Mouse (Mus musculus) spleen, postnatal 10 days (tissue): ENCODE measurements around the gene Tsga10.
"Not testable (repeated sequence)": the region's sequence is repeated elsewhere in the genome, so short reads cannot be mapped to it uniquely, and the experiment has no call there.

Source experiments
- DNase-seq, 2 experiments: peaks; one replicate each; pipeline ENCODE4 v3.0.0; 2021 to 2022; ENCODE audit warnings: low spot score in 2 of 2

The Tsga10 gene

DNA sequence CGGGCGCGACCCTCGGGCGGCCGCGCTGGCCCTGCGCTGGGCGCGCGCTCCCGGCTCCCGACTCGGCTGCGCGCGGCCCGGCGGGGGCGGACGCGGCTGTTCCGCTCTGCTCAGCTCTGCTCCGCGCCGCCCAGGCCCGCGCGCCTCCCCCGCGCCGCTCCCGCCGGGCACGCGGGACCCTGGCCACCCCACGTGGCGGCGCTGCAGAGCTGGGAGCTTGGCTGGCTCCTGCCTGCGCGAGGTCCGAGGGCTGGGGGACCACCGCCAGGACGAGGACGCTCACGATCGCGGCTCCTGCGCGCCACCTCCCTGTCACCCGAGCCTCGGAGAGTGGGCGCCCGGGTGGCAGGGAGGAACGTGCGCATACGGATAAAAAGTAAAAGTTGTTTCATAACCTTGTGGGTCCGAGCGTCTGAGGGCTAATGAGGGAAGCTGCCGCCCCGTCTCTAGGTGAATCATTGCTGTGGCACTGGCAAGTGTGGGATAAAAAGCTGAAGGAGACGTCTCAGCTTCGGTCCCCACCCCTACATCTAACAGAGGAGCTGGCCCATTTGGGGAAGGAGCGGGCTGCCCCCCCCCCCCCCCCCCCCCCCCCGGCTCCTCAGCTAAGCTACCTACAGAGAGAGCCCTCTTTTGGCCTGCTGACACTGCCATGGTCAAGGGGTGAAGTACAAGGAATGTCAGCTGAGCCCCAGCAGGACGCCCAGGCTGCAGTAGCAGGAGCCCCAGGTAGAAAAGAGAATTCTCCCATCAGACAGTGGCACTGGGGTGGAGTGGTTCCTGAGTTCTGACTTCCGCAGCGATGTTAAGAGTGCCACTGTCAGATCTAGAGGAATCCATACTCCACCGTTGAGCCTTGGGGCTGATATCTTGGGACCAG is 146.2 kb downstream of the Tsga10 start, which contains the start of gene 2010300C02Rik:
2010300C02Rik (minus strand) TSS at position 325 of the 880 bp plus-strand sequence.
- DNase-seq: peak; percentile 9 to 57

DNA sequence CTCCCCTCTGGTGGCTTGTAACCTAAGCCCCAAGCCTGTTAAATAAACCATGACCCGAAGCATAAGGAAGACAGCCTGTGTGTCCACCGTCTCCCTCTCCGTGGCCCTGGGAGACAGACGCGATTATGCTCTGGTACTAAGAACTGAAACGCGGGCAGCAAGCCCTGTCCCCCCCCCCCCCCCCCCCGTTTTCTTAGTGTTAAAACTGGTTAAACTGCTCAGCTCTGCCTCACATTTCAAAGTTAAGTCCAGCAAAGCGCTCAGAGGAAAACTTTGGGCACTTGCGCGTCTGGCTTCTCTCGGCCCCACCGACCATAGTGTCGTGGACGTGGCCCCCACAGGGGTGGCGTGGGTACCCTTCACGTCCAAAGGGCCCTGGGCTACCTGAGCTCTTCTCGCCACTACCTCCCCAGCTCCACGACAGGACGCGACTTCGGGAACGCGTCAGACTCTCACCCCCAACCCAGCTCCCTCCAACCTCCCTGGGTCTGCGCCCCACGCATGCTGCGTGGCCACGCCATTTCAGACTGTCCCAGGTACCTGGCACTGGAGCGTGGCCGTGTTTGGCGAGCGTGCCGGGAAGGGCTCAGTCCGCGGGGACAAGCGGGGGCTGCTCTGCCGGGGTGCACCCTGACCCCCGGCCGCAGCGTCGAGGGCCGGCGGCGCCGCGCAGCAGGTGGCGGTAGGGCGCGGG is 147.1 kb downstream of the Tsga10 start:
- no peak for DNase-seq

DNA sequence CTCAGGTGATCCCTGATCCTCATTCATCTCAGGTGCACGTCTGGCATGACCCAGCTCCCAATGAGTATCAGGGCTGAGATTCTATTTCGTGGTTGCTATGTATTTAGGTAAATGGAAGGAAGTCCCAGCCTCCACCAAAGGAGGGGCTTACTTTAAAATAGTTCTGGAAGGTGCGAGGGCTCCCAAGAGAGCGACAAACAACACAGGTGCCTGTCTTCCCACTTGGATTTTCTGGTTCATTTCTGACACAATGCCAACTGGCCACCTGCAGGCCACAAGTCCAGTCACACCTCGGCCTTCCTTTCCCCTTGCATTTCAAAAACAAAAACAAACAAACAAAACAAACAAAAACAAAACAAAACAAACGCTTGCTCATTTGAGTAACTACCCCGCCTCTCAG is 147.7 kb downstream of the Tsga10 start:
- no peak for DNase-seq

DNA sequence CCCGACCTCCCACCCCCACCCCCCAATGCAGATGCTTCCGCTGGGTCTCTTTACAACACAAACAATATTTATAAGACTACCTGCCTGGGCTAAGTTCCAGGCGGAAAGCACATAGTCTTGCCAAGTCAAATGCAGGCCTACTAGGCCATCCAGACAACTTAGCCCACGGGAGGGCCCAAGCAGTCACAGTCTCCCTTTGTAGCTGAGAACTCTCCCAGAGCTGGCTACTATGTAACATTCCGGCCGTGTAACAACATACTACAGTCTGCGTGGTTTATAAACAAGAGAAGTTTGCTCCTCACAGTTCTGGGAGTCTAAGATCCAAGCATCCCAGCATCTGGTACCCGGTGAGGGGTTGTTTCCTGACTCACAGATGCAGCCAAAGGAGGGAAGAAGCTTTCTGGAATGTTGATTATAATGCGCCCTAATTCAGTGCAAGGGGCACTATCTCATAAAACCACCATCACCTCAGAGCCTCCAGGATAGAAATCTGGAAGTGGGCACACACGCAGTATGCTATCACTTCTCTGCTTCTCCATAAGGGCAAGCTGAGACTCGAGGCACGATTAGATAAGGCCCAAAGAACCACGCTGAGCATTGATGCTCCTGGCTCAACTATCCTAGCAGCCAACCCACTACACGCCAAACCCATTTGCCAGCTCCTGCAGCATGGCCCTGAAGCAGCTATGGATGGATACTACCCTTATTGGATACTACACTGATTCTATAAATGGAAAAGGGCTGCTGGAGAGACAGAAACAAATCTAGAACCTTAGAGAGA is 148.6 kb downstream of the Tsga10 start:
- DNase-seq: no peak

DNA sequence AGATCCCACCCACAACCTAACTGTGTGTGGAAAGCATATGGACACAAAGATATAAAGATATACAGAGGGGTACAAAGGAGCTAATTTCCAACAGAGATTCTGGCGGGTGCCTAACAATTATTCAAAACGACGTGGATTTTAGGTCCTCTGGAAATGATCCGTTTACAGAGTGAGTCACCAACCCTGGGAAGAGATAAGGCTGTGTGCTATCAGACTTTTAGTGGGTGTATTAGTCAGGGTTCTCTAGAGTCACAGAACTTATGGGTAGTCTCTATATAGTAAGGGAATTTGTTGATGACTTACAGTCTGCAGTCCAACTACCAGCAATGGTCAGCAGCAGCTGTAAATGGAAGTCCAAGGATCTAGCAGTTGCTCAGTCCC is 153.9 kb downstream of the Tsga10 start:
- DNase-seq: not testable (repeated sequence)

DNA sequence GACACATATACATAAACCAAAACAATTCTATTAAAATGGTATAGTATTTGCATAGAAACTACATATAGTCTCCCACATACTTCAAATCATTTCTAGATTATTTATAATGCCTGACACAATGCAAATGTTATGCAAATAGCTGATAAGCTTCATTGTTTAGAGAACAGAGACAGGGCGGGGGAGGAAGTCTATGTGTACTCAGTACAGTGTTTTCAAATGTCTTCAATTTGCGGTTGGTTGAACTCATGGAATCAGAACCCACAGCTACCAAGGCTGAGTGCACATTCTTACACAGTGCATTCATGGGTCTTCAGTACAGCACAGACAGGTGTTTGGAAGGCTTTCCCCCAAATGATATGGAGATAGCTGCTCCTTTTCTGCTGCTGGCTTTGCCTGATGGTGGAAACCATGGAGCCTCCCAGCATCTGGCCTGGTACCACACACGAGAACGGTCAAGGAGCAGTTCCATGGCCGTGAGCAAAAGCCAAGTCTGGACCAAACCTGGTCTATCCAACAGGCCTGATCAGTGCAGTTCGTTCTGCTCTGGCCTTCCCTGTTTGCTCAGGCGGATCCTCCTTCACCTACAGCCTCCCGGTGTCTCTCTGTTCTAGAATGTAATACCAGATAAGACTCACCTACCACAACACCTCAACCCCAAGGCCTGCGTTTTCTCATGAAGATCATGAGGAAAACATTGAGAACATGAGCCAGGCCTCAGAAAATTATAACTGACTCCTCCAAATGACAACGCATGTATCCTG is 154.5 kb downstream of the Tsga10 start:
- DNase-seq: no peak

DNA sequence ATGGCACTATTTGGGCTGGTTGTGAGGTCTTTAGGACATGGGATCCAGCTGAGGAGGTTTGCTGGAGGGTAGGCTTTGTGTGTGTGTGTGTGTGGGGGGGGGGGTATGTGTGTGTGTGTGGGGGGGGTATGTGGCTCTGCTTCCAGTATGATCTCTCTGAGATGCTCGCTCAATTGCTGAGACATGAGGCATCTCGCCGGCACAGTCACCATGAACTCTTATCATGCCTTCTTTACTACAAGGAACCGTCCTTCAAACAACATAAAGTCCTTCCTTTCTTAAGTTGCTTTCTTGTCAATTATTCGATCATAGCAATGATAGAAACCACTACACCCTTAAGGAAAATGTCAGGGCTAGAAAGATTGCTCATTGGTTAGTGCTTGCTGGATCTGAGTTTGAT is 155.1 kb downstream of the Tsga10 start:
- DNase-seq: no peak

DNA sequence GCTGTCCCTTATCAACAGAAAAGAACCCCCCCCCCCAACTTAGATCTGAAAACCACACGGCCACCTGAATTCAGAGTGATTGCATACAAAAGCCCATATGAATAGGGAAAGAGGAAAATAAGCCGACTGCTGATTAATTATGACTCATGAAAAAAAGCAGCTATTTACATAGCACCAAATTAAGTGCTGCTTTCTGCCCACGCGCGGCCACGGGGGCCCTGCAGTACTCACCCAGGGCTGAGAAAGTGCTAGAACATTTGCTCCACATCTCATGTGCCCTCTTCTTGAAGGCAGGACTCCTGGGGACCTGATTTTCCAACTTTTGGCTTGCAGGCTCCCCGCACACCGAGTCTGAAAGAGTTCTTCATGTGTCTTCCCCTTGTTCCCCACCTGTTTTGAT is 156.5 kb downstream of the Tsga10 start:
- DNase-seq: no peak

DNA sequence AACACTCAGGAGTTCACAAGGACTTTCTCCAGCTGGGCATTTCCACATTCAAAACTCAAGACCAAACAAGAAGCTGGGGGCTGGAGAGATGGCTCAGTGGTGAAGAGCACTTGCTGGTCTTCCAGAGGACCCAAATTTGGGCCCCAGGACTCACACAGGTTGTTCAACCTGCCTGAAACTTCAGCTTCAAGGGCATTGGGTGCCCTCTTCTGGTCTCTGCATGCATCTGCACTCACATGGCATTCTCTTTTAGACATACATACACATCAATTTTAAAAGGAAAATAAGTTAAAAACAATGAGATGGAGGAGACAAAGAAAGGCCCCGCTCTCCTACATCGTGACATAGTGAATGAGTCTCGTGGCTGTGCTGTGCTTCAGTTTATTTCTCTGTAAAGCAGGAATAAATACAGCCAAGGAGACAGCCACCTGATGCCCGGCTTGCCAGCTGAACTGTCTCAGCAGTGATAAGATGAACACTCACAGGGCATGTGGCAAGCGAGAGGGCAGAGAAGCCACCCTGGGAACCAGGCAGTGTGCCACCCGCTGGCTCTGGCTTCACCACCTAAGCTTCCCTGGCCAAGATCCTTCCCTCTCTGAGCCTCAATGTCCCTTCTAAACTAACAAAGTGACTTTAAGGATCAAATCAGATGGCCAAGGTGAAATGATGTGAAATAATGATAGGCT is 157.8 kb downstream of the Tsga10 start:
- no peak for DNase-seq
